Mouse (Mus musculus) cerebellum, postnatal 36 days (tissue): ENCODE measurements around the gene Prpsap1.

Experiments used
- DNase-seq, 2 experiments: peaks; one replicate each; pipeline ENCODE4 v3.0.0; 2021 to 2022; ENCODE audit warnings: mixed read lengths in 2 of 2

The Prpsap1 gene

GRCm38 (mm10) chr11:116493795-116494252 lies at the start of gene Prpsap1:
Gene Prpsap1 (minus strand): TSS chr11:116494202.
- peak in 1 of 2 experiments; percentile 38 for DNase-seq

- DNase-seq, result peak; percentile 40 to 45
Observed at GRCm38 (mm10) chr11:116543110-116543509, 49.1 kb upstream of the Prpsap1 start.

- no peak for DNase-seq
Observed at GRCm38 (mm10) chr11:116541183-116541582, 47.2 kb upstream of the Prpsap1 start.

- DNase-seq, result no peak
Observed at GRCm38 (mm10) chr11:116538142-116538735, 44.2 kb upstream of the Prpsap1 start.

- no peak for DNase-seq
Observed at GRCm38 (mm10) chr11:116537388-116537787, 43.4 kb upstream of the Prpsap1 start.

GRCm38 (mm10) chr11:116536685-116537084 lies 42.7 kb upstream of the Prpsap1 start:
- DNase-seq, result no peak

- peak; percentile 70 to 81 for DNase-seq
Observed at GRCm38 (mm10) chr11:116534154-116534865, 40.3 kb upstream of the Prpsap1 start.

GRCm38 (mm10) chr11:116533341-116534153 lies 39.5 kb upstream of the Prpsap1 start:
- DNase-seq, result no peak

GRCm38 (mm10) chr11:116532810-116533338 lies 38.9 kb upstream of the Prpsap1 start:
- peak; percentile 31 to 58 for DNase-seq

- DNase-seq, result no peak
Observed at GRCm38 (mm10) chr11:116532262-116532809, 38.3 kb upstream of the Prpsap1 start.

GRCm38 (mm10) chr11:116531371-116532191 lies 37.6 kb upstream of the Prpsap1 start:
- no peak for DNase-seq

GRCm38 (mm10) chr11:116530187-116531147 lies 36.5 kb upstream of the Prpsap1 start, which contains the start of gene Sphk1:
Gene Sphk1 (plus strand): TSS chr11:116530925.
- DNase-seq, result no peak

GRCm38 (mm10) chr11:116528636-116529320 lies 34.8 kb upstream of the Prpsap1 start:
- no peak for DNase-seq

GRCm38 (mm10) chr11:116523699-116524189 lies 29.7 kb upstream of the Prpsap1 start:
- DNase-seq, result no peak

GRCm38 (mm10) chr11:116522886-116523698 lies 29.1 kb upstream of the Prpsap1 start:
- DNase-seq, result no peak

- no peak for DNase-seq
Observed at GRCm38 (mm10) chr11:116522046-116522445, 28.0 kb upstream of the Prpsap1 start.

- no peak for DNase-seq
Observed at GRCm38 (mm10) chr11:116521143-116521542, 27.1 kb upstream of the Prpsap1 start.

- DNase-seq, result no peak
Observed at GRCm38 (mm10) chr11:116518482-116518881, 24.5 kb upstream of the Prpsap1 start.
